8 mouse cellular contexts compared by ENCODE assay signal in genomic region chr4:134713937-134714336, GRCm38 (mm10). TPM values are rescaled to one million over a fixed set of nuclear protein-coding genes. Genes with fewer than 3 reads are reported as not detected.
A peak's percentile ranks its signal among the peaks of the same experiment; 100 is the strongest.
DNase-seq lines count a peak whose midpoint lies in the region; ATAC-seq and TF ChIP-seq lines count a peak whose summit lies in the region.

No protein-coding gene starts in this region.

- H3K27ac ChIP-seq in embryonic fibroblast, embryonic 13.5 days (ENCODE audit: insufficient read depth, low read length): no peak overlapping the region
- no peak overlapping the region for H3K27ac ChIP-seq in heart, embryonic 11.5 days (ENCODE audit: low read depth, low read length)
- H3K27ac ChIP-seq in kidney, embryonic 15.5 days: no peak overlapping the region

- no peak overlapping the region for H3K9ac ChIP-seq in heart, embryonic 11.5 days (ENCODE audit: low read depth, low read length)
- H3K9ac ChIP-seq in kidney, embryonic 15.5 days: no peak overlapping the region

- DNase-seq in brain, adult 2 months (ENCODE audit: low read depth, low spot score): peak; percentile 92
- peak; percentile 86 for DNase-seq in liver
- peak; percentile 76 to 79 for DNase-seq in spleen, postnatal 36 days (ENCODE audit: low spot score in 2 of 2)

- peak; percentile 53 for TF ChIP-seq CTCF in C2C12 (IDR thresholded peaks at IDR 0.05; ENCODE audit: control insufficient read depth, insufficient read depth, insufficient read length)
- peak; percentile 67; the same call in 1 of the 2 replicates for TF ChIP-seq CTCF in embryonic fibroblast, embryonic 13.5 days (IDR thresholded peaks at IDR 0.05; ENCODE audit: borderline replicate concordance, insufficient read depth, low read length)

- H3ac ChIP-seq in C2C12 (ENCODE audit: control insufficient read depth, insufficient read length, low read depth): peak overlapping the region; percentile 24

- peak; percentile 71; the same call in 1 of the 2 replicates for ATAC-seq in heart, embryonic 11.5 days (replicated peaks; ENCODE audit: insufficient number of reproducible peaks, low FRiP score, low TSS enrichment)
- ATAC-seq in kidney, embryonic 15.5 days (replicated peaks; ENCODE audit: low FRiP score): peak; percentile 90
- peak; percentile 95 for ATAC-seq in monocyte, adult 5-6 weeks (replicated peaks; ENCODE audit: insufficient number of reproducible peaks, low FRiP score, low TSS enrichment, poor library complexity, severe bottlenecking)

- no peak for TF ChIP-seq POLR2A in embryonic fibroblast, embryonic 13.5 days (IDR thresholded peaks at IDR 0.05; ENCODE audit: low read depth, low read length)

- no peaks in the 10 kb centered on the region for H3K36me3 ChIP-seq in C2C12 (ENCODE audit: control insufficient read depth, insufficient read depth)
- H3K36me3 ChIP-seq in heart, embryonic 11.5 days (ENCODE audit: control insufficient read depth, insufficient read depth, low read length): no peaks in the 10 kb centered on the region
- no peaks in the 10 kb centered on the region for H3K36me3 ChIP-seq in kidney, embryonic 15.5 days

- no peaks in the 10 kb centered on the region for H3K27me3 ChIP-seq in C2C12 (ENCODE audit: control insufficient read depth, insufficient read depth, insufficient read length)
- H3K27me3 ChIP-seq in heart, embryonic 11.5 days (ENCODE audit: control insufficient read depth, insufficient read depth, low read length): no peaks in the 10 kb centered on the region
- no peaks in the 10 kb centered on the region for H3K27me3 ChIP-seq in kidney, embryonic 15.5 days

- H3K9me3 ChIP-seq in heart, embryonic 11.5 days (replicated peaks; ENCODE audit: control insufficient read depth, low read length): no peaks in the 10 kb centered on the region
- no peaks in the 10 kb centered on the region for H3K9me3 ChIP-seq in kidney, embryonic 15.5 days (replicated peaks)

- no peak overlapping the region for H3K4me3 ChIP-seq in C2C12 (ENCODE audit: insufficient read depth, poor library complexity, severe bottlenecking)
- H3K4me3 ChIP-seq in embryonic fibroblast, embryonic 13.5 days (ENCODE audit: insufficient read depth, low read length): no peak overlapping the region
- H3K4me3 ChIP-seq in heart, embryonic 11.5 days (ENCODE audit: low read depth, low read length): no peak overlapping the region
- H3K4me3 ChIP-seq in kidney, embryonic 15.5 days (replicated peaks): no peak overlapping the region

- no peaks in the 10 kb centered on the region for H3K79me2 ChIP-seq in C2C12 (ENCODE audit: control insufficient read depth, insufficient read depth)

- H3K4me1 ChIP-seq in embryonic fibroblast, embryonic 13.5 days (ENCODE audit: control insufficient read depth, insufficient read depth, low read length): no peaks in the 10 kb centered on the region
- H3K4me1 ChIP-seq in heart, embryonic 11.5 days (ENCODE audit: control insufficient read depth, insufficient read depth, low read length): peaks cover 12% of the 10 kb centered on the region
- H3K4me1 ChIP-seq in kidney, embryonic 15.5 days: peaks cover 9% of the 10 kb centered on the region; the same call in 1 of the 2 replicates

- H3K4me2 ChIP-seq in heart, embryonic 11.5 days: no peak overlapping the region
- H3K4me2 ChIP-seq in kidney, embryonic 15.5 days: peak overlapping the region; percentile 39

- H3K79me3 ChIP-seq in C2C12 (ENCODE audit: low read depth): no peaks in the 10 kb centered on the region

- 9% methylated on average over 8 of the region's 8 CpGs for WGBS in heart, embryonic 11.5 days (ENCODE audit: insufficient replicate concordance)
- 5% methylated on average over 8 of the region's 8 CpGs for WGBS in kidney, embryonic 15.5 days

TF ChIP-seq in C2C12, 6 proteins besides CTCF, POLR2A, EP300 and RAD21:
- TF ChIP-seq USF1 (IDR thresholded peaks at IDR 0.05; ENCODE audit: low read depth): peak; percentile 78
- no peak for TF ChIP-seq MYOG (IDR thresholded peaks at IDR 0.05; ENCODE audit: control insufficient read depth, extremely low read depth, insufficient read length)
- TF ChIP-seq FOSL1 (IDR thresholded peaks at IDR 0.05; ENCODE audit: insufficient read depth, low read length, poor library complexity, severe bottlenecking): no peak

RNA-seq across cellular contexts. Expression of gene Man1c1, which starts 9.8 kb away (rescaled TPM):
- polyA plus RNA-seq in C2C12 (2012; fragmentation: generic; extraction: Trizol): 6.7 TPM
- 23.4 and 26.7 TPM in 2 replicates for polyA plus RNA-seq in embryonic fibroblast, embryonic 13.5 days (2011; ENCODE audit: insufficient read length, low read depth, missing spikeins)
- 8.6 and 9.3 TPM in 2 replicates for polyA plus RNA-seq in heart, embryonic 11.5 days (2014; fragmentation: Nextera tagmentation; extraction: Ambion mirVana)
- 4.3 and 5.1 TPM in 2 replicates for polyA plus RNA-seq in kidney, embryonic 15.5 days (2015; fragmentation: Nextera tagmentation; extraction: Ambion mirVana)
- 12.8 to 13.9 TPM (median 13.3 TPM) in 3 replicates for total RNA-seq in monocyte, adult 5-6 weeks (2017)

RNA-seq across cellular contexts. Expression of gene Ldlrap1, which starts 53.9 kb away (rescaled TPM):
- polyA plus RNA-seq in C2C12 (2012; fragmentation: generic; extraction: Trizol): 30.8 TPM
- 13.3 and 16.5 TPM in 2 replicates for polyA plus RNA-seq in embryonic fibroblast, embryonic 13.5 days (2011; ENCODE audit: insufficient read length, low read depth, missing spikeins)
- 11.4 and 13.5 TPM in 2 replicates for polyA plus RNA-seq in heart, embryonic 11.5 days (2014; fragmentation: Nextera tagmentation; extraction: Ambion mirVana)
- polyA plus RNA-seq in kidney, embryonic 15.5 days (2015; fragmentation: Nextera tagmentation; extraction: Ambion mirVana): 19.3 and 23.6 TPM in 2 replicates
- 32.2 to 42.1 TPM (median 33.3 TPM) in 3 replicates for total RNA-seq in monocyte, adult 5-6 weeks (2017)
